Mouse (Mus musculus) G1E (cell line): ENCODE results near the gene Plpp3. TPM values are rescaled to one million over a fixed set of nuclear protein-coding genes. Genes with fewer than 3 reads are reported as not detected.

Source experiments
- ATAC-seq: 2 replicates; pipeline ENCODE4 v1.8.0; 2016; ENCODE audit warnings: mild to moderate bottlenecking; ENCODE audit not compliant: insufficient number of reproducible peaks, poor library complexity, low FRiP score, severe bottlenecking; ENCODE audit errors: extremely low read depth
- DNase-seq: peaks from one replicate; pipeline ENCODE4 v3.0.0; 2012; ENCODE audit warnings: low spot score
- H3K27me3 ChIP-seq: 2 replicates; pipeline ENCODE4 v1.6.1; 2012; ENCODE audit warnings: mild to moderate bottlenecking, low read length, inconsistent platforms; ENCODE audit not compliant: insufficient read depth
- H3K36me3 ChIP-seq: replicated peaks from 2 replicates; pipeline ENCODE3; 2012; ENCODE audit warnings: mild to moderate bottlenecking, inconsistent platforms
- H3K4me1 ChIP-seq: 2 replicates; pipeline ENCODE4 v1.6.1; 2012; ENCODE audit warnings: low read depth, low read length, inconsistent platforms, mixed read lengths; ENCODE audit not compliant: insufficient read depth
- H3K4me3 ChIP-seq: 2 replicates; pipeline ENCODE4 v1.5.1; 2012; ENCODE audit warnings: low read depth, mild to moderate bottlenecking, inconsistent platforms, low read length, moderate library complexity, mixed read lengths
- H3K9me3 ChIP-seq: replicated peaks from 2 replicates; pipeline ENCODE4 v1.6.1; 2012; ENCODE audit warnings: inconsistent platforms
- CTCF ChIP-seq: IDR thresholded peaks from 2 replicates; pipeline ENCODE4 v1.5.1; 2012; ENCODE audit warnings: low read depth, low read length, inconsistent platforms, mixed read lengths
- GATA1 ChIP-seq: IDR thresholded peaks from 2 replicates; pipeline ENCODE4 v1.6.1; 2012; ENCODE audit warnings: borderline replicate concordance, low read length, inconsistent platforms, mixed read lengths
- GATA2 ChIP-seq: IDR thresholded peaks from 2 replicates; pipeline ENCODE4 v1.6.1; 2012; ENCODE audit warnings: low read depth, low read length, inconsistent platforms, borderline replicate concordance
- POLR2AphosphoS5 ChIP-seq: IDR thresholded peaks from 2 replicates; pipeline ENCODE4 v1.6.1; 2012; ENCODE audit warnings: low read depth, low read length, inconsistent platforms; ENCODE audit not compliant: insufficient replicate concordance
- TAL1 ChIP-seq: conservative IDR thresholded peaks from 2 replicates; pipeline ENCODE4 v1.6.1; 2012; ENCODE audit warnings: low read depth, low read length, inconsistent platforms, mixed read lengths
- polyA plus RNA-seq: library from polyadenylated mRNA; stranded (reverse); fragments of >175 nt; gene quantifications from 2 replicates; pipeline ENCODE4 v1.2.3, GENCODE M21; 2012
- total RNA-seq, 2 experiments: library from RNA; stranded (forward) in 1 of 2; stranded (reverse) in 1 of 2; fragments of 200-1000 nt in 1 of 2; fragments of >200 nt in 1 of 2; fragmentation: Nextera tagmentation in 1 of 2; gene quantifications; 2 replicates each; pipeline ENCODE4 v1.2.3; 2014 to 2017

Gene Plpp3
- total and polyA plus RNA-seq, 3 experiments, result not detected

- H3K4me1 ChIP-seq, result no peaks in the 10 kb centered on the region
- DNase-seq (no peak), ATAC-seq (no peak)
- TF ChIP-seq POLR2AphosphoS5 (no peak), TAL1 (no peak), CTCF (no peak), GATA2 (no peak), GATA1 (no peak)
- peaks cover 83% of the 10 kb centered on the region for H3K9me3 ChIP-seq
- H3K27me3 ChIP-seq, result no peaks in the 10 kb centered on the region
- no peaks in the 10 kb centered on the region for H3K36me3 ChIP-seq
- H3K4me3 ChIP-seq, result no peak overlapping the region
These were observed 56.2 kb downstream of the Plpp3 start for GRCm38 (mm10) chr4:105213314-105213713.

GRCm38 (mm10) chr4:105214438-105214837 lies 57.3 kb downstream of the Plpp3 start:
- no peak for ATAC-seq
- no peak for TF ChIP-seq TAL1
- TF ChIP-seq GATA2, result no peak
- TF ChIP-seq GATA1, result no peak
- TF ChIP-seq POLR2AphosphoS5, result no peak
- no peak for TF ChIP-seq CTCF
- Histone ChIP-seq H3K36me3 (no peaks in the 10 kb centered on the region), H3K27me3 (no peaks in the 10 kb centered on the region), H3K4me3 (no peak overlapping the region), H3K4me1 (no peaks in the 10 kb centered on the region), H3K9me3 (peaks cover 81% of the 10 kb centered on the region)
- DNase-seq, result no peak

DNA sequence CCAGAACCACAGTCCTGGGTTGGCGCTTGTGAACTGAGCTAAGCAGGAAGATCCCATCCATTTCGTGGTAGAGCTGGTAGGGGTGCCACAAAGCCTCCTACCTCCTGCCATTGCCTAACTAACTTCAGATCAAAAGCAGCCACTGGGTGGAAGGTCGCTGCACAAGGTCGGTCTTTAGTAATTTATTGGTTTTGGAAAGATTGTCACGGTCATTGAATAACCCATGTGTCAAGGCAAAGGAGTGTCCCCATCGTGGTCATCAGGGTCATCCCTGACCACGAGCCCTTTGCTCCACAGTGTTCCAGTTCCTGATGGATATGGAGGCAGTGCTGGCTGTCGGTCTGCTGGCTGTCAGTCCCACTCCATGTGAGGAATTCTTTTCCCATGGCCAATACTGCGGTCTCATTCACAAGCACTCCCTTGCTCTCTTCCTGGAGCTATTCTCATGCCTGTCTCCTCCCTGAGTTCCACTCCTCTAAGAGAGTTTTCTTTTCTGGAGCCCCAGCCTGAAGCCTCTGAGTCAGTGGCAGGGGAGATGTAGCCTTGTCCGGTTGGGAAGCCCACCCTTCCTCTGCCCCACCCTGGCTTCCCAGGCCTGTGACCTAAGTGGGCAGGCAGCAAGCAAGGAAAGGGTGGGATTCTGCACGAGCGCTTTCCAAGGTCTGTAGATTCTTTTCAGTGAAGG lies 58.7 kb downstream of the Plpp3 start:
- ATAC-seq (no peak), DNase-seq (no peak)
- Histone ChIP-seq H3K36me3 (no peaks in the 10 kb centered on the region), H3K27me3 (no peaks in the 10 kb centered on the region), H3K4me3 (no peak overlapping the region), H3K4me1 (no peaks in the 10 kb centered on the region), H3K9me3 (peaks cover 81% of the 10 kb centered on the region)
- TF ChIP-seq GATA1 (no peak), POLR2AphosphoS5 (no peak), CTCF (no peak), GATA2 (no peak), TAL1 (no peak)

DNA sequence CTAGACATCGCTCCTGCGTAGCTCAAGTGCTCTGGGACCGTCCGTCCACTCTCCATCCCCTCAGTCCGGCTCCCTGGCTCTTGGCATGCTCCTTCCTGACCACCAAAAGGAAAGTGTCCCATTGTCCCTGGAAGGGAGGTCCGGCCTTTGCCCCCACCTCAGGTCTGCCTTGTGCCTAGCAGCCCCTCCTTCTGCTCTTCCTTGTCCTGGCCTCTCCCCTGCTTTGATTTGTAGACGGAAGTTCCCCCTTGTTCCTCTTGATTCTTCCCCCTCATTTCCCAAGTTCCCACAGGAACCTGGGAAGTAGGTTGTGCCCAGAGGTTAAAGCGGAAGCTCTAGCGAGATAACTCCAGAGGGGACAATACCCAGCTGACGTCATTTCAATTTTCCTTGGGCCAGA lies 61.1 kb downstream of the Plpp3 start:
- no peaks in the 10 kb centered on the region for H3K27me3 ChIP-seq
- no peak for ATAC-seq
- no peaks in the 10 kb centered on the region for H3K4me1 ChIP-seq
- TF ChIP-seq CTCF, result no peak
- TF ChIP-seq GATA1, result no peak
- TF ChIP-seq GATA2, result no peak
- TF ChIP-seq TAL1, result no peak
- no peak for TF ChIP-seq POLR2AphosphoS5
- H3K9me3 ChIP-seq, result peaks cover 81% of the 10 kb centered on the region
- no peak for DNase-seq
- no peaks in the 10 kb centered on the region for H3K36me3 ChIP-seq
- no peak overlapping the region; the same call in 1 of the 2 replicates for H3K4me3 ChIP-seq

- H3K4me3 ChIP-seq, result no peak overlapping the region
- DNase-seq (no peak), ATAC-seq (no peak)
- peaks cover 87% of the 10 kb centered on the region for H3K9me3 ChIP-seq
- TF ChIP-seq GATA2 (no peak), CTCF (no peak), GATA1 (no peak), TAL1 (no peak), POLR2AphosphoS5 (no peak)
- no peaks in the 10 kb centered on the region for H3K27me3 ChIP-seq
- H3K4me1 ChIP-seq, result no peaks in the 10 kb centered on the region
- H3K36me3 ChIP-seq, result no peaks in the 10 kb centered on the region
These were observed 62.2 kb downstream of the Plpp3 start for GRCm38 (mm10) chr4:105219316-105219715.

GRCm38 (mm10) chr4:105220849-105221248 lies 63.7 kb downstream of the Plpp3 start:
- Histone ChIP-seq H3K9me3 (peaks cover 85% of the 10 kb centered on the region), H3K27me3 (no peaks in the 10 kb centered on the region), H3K4me1 (no peaks in the 10 kb centered on the region), H3K36me3 (no peaks in the 10 kb centered on the region), H3K4me3 (no peak overlapping the region)
- ATAC-seq (no peak), DNase-seq (no peak)
- TF ChIP-seq CTCF (no peak), GATA1 (no peak), GATA2 (no peak), POLR2AphosphoS5 (no peak), TAL1 (no peak)
